Mouse (Mus musculus): ENCODE results near the gene Gstt2. TPM values are rescaled to one million over a fixed set of nuclear protein-coding genes. Genes with fewer than 3 reads are reported as not detected.

Gstt2 gene
- polyA plus RNA-seq, 1 experiment from 2014 or later = 8.0 TPM

DNA sequence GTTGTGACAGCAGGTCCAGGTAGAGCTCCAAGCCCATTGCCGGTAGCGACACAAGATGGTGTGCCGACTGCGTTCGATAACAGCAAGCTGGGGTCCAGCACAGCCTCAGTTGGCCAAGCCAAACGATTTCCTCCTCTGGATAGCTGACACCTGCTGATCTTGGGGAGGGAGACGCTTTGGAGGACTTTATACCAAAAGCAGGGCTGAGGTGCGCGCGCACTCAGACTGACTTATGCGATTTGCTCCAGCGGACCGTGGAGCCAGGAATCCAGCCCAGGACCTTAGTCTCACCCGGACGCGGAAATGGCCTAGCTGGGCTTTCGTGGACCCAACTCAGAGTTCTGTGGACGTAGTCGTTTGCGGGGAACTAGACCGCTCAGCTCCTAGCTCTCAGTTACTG, 3.0 kb downstream of the Gstt2 start:
- Histone ChIP-seq H3K4me1 (replicated peaks) (peaks cover 43% of the 10 kb centered on the region), H3K4me3 (peak overlapping the region; percentile 34), H3K4me2 (peak overlapping the region; percentile 63), H3K9me3 (no peaks in the 10 kb centered on the region), H3K36me3 (no peaks in the 10 kb centered on the region), H3K27me3 (peaks cover 33% of the 10 kb centered on the region), H3K9ac (peak overlapping the region; percentile 56), H3K27ac (replicated peaks) (no peak overlapping the region)
- ATAC-seq (ENCODE audit: low read depth) = no peak
- WGBS = 2% methylated on average over 21 of the region's 21 CpGs

DNA sequence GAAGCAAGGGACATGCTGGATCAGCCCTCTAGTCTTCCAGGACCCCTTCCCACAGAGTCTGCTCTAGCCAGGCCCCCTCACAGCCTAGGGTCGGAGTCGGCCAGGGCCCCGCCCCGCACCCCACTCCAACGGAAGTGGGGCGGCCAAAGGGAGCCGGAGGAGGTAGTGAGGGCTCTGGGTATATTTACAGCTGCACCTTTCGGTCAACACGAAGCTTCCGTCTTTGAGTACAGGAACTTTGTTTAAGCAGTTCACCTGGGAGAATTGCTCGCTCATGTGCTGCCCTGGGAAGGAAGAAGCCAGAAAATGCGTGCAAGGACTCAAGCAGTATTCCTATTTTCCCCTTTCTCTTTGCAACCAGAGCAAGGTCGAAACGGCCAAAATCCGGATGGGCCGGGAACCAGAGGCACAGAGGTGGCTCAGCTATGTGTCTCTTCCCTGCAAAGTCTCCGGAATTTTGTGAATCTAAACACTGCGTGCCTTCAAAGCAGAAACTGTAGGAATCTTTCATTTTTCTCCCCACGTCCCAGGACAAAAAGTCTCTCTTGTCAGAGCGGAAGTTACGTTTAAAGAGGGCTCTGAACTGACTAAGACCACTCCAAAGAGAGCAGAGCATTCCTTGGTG, 3.7 kb downstream of the Gstt2 start:
- Histone ChIP-seq H3K4me1 (replicated peaks) (peaks cover 43% of the 10 kb centered on the region), H3K9me3 (no peaks in the 10 kb centered on the region), H3K9ac (0 out of 2 replicates have a peak overlapping the region, but pooled peaks have one; percentile 56), H3K4me2 (peak overlapping the region; percentile 63), H3K4me3 (peak overlapping the region; percentile 34), H3K27ac (replicated peaks) (no peak overlapping the region), H3K36me3 (no peaks in the 10 kb centered on the region), H3K27me3 (peaks cover 33% of the 10 kb centered on the region)
- WGBS = 12% methylated on average over 21 of the region's 21 CpGs
- no peak for ATAC-seq (ENCODE audit: low read depth)

DNA sequence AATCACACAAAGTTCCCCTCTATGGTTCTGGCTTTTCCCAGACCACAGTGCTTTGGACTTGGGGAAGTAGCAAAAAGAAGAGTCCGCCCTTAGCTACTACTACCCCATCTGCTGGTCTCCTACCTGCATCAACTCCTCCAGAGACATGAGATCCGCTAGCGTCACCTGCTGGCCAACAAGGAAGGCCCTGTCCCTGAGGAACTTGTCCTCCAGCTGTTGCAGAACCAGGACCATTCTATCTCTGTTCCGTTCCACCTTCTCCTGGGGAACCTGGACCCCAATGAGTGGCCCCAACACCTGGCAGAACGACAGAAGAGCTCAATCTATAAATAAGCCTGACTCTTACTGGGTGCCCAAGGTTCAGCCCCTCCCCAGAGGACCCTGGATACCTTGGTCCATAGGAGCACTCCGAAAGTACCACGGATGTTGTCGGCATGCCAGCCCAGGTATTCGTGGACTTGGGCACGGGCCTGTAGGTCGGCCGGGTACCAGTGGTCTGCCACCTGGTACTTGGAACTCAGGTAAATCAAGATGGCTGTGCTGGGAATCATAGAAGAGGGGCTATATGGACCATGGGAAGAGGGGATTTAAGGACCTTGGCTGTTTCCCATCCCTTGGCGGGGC, 4.8 kb downstream of the Gstt2 start:
- peaks cover 35% of the 10 kb centered on the region for H3K4me1 ChIP-seq (replicated peaks)
- WGBS = 66% methylated on average over 13 of the region's 13 CpGs
- H3K27ac ChIP-seq (replicated peaks) = no peak overlapping the region
- peaks cover 33% of the 10 kb centered on the region for H3K27me3 ChIP-seq
- H3K9me3 ChIP-seq = no peaks in the 10 kb centered on the region
- H3K36me3 ChIP-seq = no peaks in the 10 kb centered on the region
- H3K4me2 ChIP-seq = no peak overlapping the region
- H3K9ac ChIP-seq = no peak overlapping the region
- ATAC-seq (ENCODE audit: low read depth) = no peak
- H3K4me3 ChIP-seq = no peak overlapping the region

DNA sequence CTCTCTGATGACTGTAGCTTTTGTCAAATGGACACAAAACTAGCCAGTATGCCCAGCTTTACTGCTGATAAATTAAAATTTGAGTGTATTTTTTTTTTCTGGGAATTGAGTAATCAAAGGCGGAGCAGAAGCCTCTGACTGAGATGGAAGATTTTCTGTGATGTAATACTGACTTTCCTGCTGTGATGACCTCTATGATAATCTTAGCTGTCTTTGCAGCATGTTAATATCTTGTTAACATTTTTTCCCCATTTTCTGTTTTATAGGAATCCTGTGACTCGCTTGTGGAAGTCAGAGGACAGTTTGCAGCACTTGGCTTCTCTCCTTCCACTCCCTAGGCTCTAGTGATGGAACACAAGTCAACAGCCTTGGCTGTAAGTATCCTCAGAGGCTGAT, 7.0 kb downstream of the Gstt2 start:
- no peak overlapping the region for H3K4me3 ChIP-seq
- 90% methylated on average over 2 of the region's 2 CpGs for WGBS
- H3K27me3 ChIP-seq = peaks cover 31% of the 10 kb centered on the region
- no peaks in the 10 kb centered on the region for H3K36me3 ChIP-seq
- no peaks in the 10 kb centered on the region for H3K9me3 ChIP-seq
- no peak overlapping the region for H3K9ac ChIP-seq
- no peak overlapping the region for H3K27ac ChIP-seq (replicated peaks)
- H3K4me1 ChIP-seq (replicated peaks) = peaks cover 20% of the 10 kb centered on the region
- H3K4me2 ChIP-seq = no peak overlapping the region
- ATAC-seq (ENCODE audit: low read depth) = no peak

DNA sequence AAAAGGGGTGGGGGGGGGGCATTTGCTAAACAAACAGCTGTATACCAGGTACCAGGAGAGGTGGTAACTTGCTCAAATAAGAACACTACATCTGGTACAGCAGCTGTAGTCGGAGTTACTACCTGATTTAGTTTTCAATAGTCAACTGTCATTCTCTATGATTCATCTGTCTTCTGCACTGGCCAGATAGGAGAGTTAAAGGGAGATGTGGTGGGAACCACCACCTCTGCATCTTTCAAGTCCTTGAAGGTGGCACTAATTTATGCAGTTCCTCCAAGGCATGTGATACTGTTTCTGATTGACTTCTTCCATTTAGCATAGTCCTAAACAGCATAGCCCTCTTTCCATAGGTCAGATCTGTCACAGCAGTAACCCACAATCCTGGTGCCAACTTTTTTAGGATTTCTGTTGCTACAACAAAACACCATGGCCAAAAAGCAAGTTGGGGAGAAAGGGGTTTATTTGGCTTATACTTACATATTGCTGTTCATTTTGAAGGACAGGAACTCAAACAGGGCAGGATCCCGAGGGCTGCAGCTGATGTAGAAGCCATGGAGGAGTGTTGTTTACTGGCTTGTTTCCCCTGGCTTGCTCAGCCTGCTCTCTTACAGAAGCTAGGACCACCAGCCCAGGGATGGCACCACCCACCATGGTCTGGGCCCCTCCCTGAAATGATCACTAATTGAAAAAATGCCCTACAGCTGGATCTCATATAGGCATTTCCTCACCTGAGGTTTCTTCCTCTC, 7.5 kb downstream of the Gstt2 start:
- no peak overlapping the region for H3K4me2 ChIP-seq
- WGBS = 84% methylated on average over 2 of the region's 2 CpGs
- ATAC-seq (ENCODE audit: low read depth) = no peak
- H3K36me3 ChIP-seq = no peaks in the 10 kb centered on the region
- peaks cover 25% of the 10 kb centered on the region for H3K27me3 ChIP-seq
- H3K9ac ChIP-seq = no peak overlapping the region
- no peak overlapping the region for H3K27ac ChIP-seq (replicated peaks)
- no peak overlapping the region for H3K4me3 ChIP-seq
- no peaks in the 10 kb centered on the region for H3K9me3 ChIP-seq
- H3K4me1 ChIP-seq (replicated peaks) = peaks cover 15% of the 10 kb centered on the region

DNA sequence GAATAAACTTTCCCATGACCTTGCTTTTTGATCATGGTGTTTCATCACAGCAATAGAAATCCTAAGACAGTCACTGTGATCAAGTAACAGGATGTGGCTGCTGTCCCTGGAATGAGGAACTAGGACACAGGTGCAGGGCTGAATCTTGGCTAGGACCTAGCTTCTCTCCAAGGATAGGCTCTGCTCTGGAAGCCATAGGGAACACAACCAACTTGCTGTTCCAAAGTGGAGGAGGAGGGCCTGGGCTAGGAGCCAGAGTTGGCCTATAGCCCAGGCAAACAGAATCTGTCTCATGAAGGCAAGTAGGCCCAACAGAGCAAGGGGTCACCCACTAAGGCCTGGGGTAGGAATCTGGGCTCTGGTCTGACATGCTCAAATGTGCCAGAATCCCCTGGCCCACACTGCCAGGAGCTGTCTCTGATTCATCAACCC, 8.7 kb downstream of the Gstt2 start:
- no peak overlapping the region for H3K27ac ChIP-seq (replicated peaks)
- no peak overlapping the region for H3K4me3 ChIP-seq
- peaks cover 14% of the 10 kb centered on the region for H3K27me3 ChIP-seq
- no peak for ATAC-seq (ENCODE audit: low read depth)
- H3K4me1 ChIP-seq (replicated peaks) = peaks cover 3% of the 10 kb centered on the region
- no peak overlapping the region for H3K4me2 ChIP-seq
- no peaks in the 10 kb centered on the region for H3K36me3 ChIP-seq
- no peak overlapping the region for H3K9ac ChIP-seq
- no peaks in the 10 kb centered on the region for H3K9me3 ChIP-seq

DNA sequence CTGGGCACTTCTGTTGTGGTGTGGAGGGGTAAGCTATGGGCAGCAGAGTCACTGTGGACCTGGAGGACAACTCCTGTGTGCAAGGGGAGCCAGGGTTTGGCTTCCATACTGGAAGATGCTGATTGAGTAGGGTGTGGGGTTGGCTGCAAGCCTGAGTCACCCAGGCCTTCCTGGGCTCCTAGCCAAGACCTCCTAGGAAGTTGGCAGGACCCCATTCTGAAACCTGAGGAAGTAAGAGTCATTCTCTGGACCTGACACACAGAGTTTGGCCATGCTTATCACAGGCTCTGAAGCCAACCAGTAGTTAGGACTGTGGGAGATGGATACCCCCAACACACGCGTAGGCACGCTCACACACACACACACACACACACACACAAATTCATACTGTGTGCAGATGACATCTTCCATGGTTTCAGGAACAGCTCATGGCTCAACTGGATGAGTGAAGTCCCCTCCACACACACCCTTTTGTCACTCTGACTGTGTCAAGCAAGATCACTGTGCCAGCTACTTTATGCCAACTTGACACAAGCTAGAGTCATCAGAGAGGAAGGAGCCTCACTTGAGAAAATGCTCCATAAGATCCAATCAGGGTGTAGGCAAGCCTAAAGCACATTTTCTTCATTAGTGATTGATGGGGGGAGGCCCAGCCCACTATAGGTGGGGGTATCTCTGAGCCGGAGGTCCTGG, 9.4 kb downstream of the Gstt2 start:
- Histone ChIP-seq H3K4me3 (no peak overlapping the region), H3K9me3 (no peaks in the 10 kb centered on the region), H3K9ac (no peak overlapping the region), H3K27me3 (peaks cover 6% of the 10 kb centered on the region; the same call in 1 of the 2 replicates), H3K4me2 (no peak overlapping the region), H3K27ac (replicated peaks) (no peak overlapping the region), H3K36me3 (no peaks in the 10 kb centered on the region), H3K4me1 (replicated peaks) (no peaks in the 10 kb centered on the region)
- 95% methylated on average over 4 of the region's 4 CpGs for WGBS
- ATAC-seq (ENCODE audit: low read depth) = no peak

DNA sequence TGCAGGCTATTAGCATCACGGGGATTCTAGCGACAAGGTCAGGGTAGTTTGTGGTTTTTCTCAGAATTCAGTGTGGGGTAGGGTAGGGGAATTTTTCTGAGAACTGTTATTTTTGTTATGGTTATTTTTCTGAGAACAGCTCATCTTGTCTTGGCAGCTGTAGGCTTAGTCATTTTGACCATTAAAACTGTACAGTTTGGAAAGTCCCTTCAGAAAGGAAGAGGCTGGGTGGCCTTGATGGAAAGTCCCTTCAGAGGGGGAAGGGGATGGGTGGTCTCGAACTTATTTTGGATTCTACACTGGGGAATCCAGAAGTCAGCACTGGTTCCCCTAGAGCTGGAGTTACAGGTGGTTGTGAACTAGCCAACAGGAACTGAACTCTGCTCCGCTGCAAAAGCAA, 12.7 kb downstream of the Gstt2 start:
- Histone ChIP-seq H3K4me1 (replicated peaks) (no peaks in the 10 kb centered on the region), H3K27ac (replicated peaks) (no peak overlapping the region), H3K4me3 (no peak overlapping the region), H3K4me2 (no peak overlapping the region), H3K9ac (no peak overlapping the region), H3K36me3 (no peaks in the 10 kb centered on the region), H3K27me3 (no peaks in the 10 kb centered on the region), H3K9me3 (no peaks in the 10 kb centered on the region)
- 90% methylated on average over 4 of the region's 4 CpGs for WGBS
- ATAC-seq (ENCODE audit: low read depth) = no peak

DNA sequence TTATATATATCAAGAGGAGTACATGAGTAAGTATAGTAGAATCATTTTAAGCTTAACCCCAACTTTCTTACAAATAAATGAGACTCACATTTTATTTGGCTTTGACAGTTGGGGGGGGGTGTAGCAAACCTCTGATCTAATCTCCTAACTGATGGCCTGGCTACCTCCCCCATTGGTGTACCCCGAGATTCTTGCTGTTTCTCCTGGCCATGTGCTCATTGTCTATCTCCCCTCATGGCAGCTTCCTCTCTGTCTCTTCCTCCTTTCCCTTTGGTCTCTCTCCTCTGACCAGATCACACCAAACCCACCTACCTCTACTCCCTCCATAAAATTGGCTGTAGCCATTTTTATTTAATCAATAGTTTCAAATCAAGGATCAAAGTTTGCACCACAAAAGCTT, 13.4 kb downstream of the Gstt2 start:
- H3K36me3 ChIP-seq = no peaks in the 10 kb centered on the region
- H3K4me3 ChIP-seq = no peak overlapping the region
- no peak for ATAC-seq (ENCODE audit: low read depth)
- H3K27me3 ChIP-seq = no peaks in the 10 kb centered on the region
- no peak overlapping the region for H3K4me2 ChIP-seq
- H3K27ac ChIP-seq (replicated peaks) = no peak overlapping the region
- H3K9me3 ChIP-seq = no peaks in the 10 kb centered on the region
- no peak overlapping the region for H3K9ac ChIP-seq
- WGBS = 92% methylated on average over 1 of the region's 1 CpGs
- H3K4me1 ChIP-seq (replicated peaks) = no peaks in the 10 kb centered on the region

DNA sequence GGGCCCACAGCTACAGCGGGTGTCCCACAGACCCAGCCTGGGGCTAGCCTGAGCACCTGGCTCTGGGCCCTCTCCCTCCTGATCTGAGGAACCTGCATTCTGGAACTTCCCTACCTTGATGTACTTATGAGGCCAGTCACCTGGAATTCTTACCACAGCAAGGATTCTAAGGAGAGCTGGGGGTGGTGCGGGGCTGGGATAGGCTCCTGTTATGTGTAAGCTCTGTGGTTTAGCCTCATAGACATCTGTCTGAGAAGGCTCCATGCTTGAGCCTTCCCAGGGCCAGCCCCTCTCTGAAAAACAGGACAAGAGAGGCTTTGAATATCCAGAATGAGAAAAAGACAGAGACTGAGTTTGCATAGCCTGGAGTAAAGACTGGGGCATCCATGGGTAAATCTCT, 14.8 kb downstream of the Gstt2 start, which contains the start of gene Gstt4:
TSS of gene Gstt4 (minus strand) at position 101 of the 400 bp plus-strand sequence.
- no peaks in the 10 kb centered on the region for H3K9me3 ChIP-seq
- ATAC-seq (ENCODE audit: low read depth) = no peak
- no peak within 1 kb of the TSS for H3K4me2 ChIP-seq
- no peaks in the 10 kb centered on the region for H3K4me1 ChIP-seq (replicated peaks)
- no peak within 1 kb of the TSS for H3K4me3 ChIP-seq
- no peaks in the 10 kb centered on the region for H3K27me3 ChIP-seq
- 96% methylated on average over 2 of the region's 2 CpGs for WGBS
- H3K9ac ChIP-seq = no peak within 1 kb of the TSS
- H3K27ac ChIP-seq (replicated peaks) = no peak within 1 kb of the TSS
- no peaks in the 10 kb centered on the region for H3K36me3 ChIP-seq

DNA sequence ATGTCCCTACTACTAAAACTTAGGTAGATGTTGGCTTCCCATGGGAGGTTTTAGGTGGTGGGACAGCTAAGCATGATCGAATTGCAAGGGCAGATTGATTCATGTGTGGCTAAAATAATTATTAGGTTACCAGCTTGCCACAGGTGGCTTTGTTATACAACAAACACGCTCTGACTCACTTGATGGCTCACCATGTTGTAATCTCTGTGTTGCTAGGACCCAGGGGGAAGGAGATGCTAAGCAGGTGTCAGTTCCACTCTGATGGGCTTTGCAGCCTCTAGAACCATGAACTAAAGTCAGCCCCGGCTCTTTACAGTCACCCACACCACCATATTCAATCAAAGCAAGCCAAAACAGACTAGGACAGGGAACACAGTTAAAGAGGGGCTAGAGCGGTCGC, 17.3 kb downstream of the Gstt2 start:
- no peaks in the 10 kb centered on the region for H3K27me3 ChIP-seq
- H3K9me3 ChIP-seq = no peaks in the 10 kb centered on the region
- H3K27ac ChIP-seq (replicated peaks) = no peak overlapping the region
- H3K9ac ChIP-seq = no peak overlapping the region
- no peak overlapping the region for H3K4me2 ChIP-seq
- H3K4me1 ChIP-seq (replicated peaks) = no peaks in the 10 kb centered on the region
- no peak for ATAC-seq (ENCODE audit: low read depth)
- 85% methylated on average over 5 of the region's 5 CpGs for WGBS
- H3K4me3 ChIP-seq = no peak overlapping the region
- H3K36me3 ChIP-seq = no peaks in the 10 kb centered on the region

DNA sequence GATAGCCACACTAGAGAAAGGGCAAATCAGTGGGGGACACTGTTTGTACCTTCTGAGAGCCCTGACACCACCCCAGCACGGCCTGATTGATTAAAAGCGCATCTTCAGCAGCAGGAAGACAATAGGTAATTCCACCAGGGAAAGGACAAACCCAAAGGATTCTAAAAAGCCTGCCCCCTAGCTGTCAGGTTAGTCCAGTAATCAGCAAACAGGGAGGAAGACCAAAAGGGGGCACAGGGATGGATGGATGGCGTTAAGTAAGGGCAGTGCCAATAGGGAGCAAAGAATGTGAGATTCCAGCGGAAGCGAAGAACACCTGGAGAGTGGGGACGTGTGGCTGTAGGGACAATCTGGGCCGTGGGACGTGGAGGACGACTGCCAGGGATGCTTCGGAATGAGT, 18.6 kb downstream of the Gstt2 start:
- no peak for ATAC-seq (ENCODE audit: low read depth)

More for the DNA sequence above, 18.6 kb downstream of the Gstt2 start:
- WGBS = 69% methylated on average over 10 of the region's 10 CpGs
- Histone ChIP-seq H3K36me3 (no peaks in the 10 kb centered on the region), H3K9me3 (no peaks in the 10 kb centered on the region), H3K27me3 (no peaks in the 10 kb centered on the region), H3K27ac (replicated peaks) (no peak overlapping the region), H3K4me2 (no peak overlapping the region), H3K9ac (no peak overlapping the region), H3K4me1 (replicated peaks) (no peaks in the 10 kb centered on the region), H3K4me3 (no peak overlapping the region)

Measured in neural tube, embryonic 13.5 days (tissue).